Mouse (Mus musculus): ENCODE measurements around the gene Styxl1.

The Styxl1 gene

DNA sequence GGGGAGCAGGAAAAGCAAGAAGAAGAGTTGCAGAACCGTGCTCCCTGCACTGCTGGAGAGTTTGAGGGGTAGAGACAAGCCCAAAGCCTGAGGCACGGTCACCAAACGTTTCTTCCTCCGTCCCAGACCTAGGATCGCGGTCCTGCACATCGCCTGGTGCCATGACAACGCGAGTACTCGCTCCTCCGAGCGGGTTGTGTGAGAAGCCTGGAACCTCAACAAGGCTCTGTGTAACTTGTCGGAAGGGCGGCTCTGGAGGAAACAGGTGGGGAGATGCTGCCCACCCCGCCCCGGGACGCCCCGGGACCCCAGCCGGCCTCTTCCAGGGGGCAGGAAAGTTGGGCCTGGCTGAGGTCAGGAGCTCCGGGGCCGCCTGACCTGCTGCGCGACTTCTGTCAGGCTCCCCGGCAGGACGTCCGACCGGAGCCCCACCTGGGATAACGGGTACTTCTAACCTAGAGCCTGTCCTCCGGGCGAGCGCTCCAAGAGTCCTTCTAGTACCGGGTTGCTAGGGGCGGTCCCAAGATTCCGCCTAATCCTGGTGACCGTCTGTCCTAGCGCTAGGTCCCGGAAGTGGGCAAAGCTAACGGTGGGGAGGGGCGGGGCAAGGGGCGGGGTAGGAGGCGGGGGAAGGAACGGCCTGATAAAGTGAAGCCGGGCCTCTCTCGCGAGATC lies at the start of gene Styxl1:
Styxl1 (minus strand) TSS at position 590 of the 675 bp plus-strand sequence.
- ATAC-seq (ENCODE audit: low TSS enrichment), result 0 out of 2 replicates have a peak, but pooled peaks have one; percentile 20

DNA sequence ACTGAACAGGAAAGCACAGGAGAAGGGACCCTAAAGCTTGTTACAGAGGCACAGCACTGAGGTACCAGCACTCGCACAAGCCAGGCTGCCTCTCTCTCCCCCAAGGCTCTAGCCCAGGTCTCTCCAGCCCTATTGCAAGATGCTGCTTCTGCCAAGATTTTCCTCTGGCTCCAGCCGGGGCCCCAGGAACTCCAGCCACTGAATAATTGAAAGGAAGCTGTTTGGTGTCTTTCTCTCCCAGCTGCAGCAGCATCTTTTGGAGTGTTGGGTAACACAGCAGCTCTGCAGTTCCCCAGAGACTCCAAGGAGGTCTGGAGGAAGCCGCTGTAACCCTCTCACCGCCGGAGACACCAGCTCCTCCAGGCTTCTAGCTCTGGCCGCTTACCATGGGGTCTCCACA lies 48.0 kb upstream of the Styxl1 start:
- ATAC-seq (ENCODE audit: low TSS enrichment), result 0 out of 2 replicates have a peak, but pooled peaks have one; percentile 10

DNA sequence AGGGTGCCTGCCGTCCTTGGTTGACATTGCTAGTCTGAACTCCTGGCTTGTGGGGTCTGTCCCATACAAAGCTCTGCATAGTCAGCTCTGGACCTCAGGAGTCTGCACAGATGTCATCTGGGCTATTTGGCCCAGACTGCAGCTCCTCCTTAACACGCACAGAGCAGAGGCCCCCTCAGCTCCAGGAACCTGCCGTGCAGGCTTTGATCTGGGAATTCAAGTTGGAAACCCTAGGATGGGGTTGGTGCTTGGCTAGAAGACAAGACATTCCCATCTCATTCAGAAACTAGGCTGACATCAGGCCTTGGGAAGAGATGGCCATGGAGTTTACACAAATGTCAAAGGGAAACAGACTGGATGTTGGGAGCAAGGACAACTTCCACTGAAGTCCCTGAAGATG lies 46.3 kb upstream of the Styxl1 start:
- ATAC-seq (ENCODE audit: low TSS enrichment), result no peak

DNA sequence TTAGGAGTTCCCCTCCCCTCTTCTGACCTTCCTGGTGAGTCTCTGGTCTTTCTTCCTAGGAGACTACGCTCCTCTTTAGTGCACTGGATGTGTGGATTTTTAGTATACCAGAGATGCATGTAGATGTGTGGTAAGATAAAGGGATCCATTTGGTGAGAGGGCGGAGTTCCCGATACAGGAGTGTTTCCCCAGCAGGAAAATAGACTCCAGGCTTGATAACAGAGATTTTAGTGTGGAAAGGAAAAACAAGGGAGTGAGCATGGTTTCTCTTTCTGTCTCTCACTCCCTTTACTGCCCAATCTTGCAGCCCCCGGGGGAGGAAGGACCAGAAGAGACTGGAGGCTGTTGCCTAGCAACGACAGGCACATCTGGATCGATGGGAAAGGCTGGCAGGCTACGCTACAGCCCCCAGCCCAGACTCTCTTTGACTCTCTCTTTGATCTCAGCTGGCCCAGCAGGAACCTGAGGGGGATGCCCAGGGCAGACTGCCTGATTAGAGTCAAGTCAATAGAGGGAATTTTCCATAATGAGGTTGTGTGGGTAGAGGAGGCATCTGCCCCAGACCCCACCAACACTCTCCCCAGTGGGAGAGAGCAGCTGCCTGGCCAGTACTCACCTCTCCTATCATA lies 44.2 kb upstream of the Styxl1 start:
- peak; percentile 35 for ATAC-seq (ENCODE audit: low TSS enrichment)

DNA sequence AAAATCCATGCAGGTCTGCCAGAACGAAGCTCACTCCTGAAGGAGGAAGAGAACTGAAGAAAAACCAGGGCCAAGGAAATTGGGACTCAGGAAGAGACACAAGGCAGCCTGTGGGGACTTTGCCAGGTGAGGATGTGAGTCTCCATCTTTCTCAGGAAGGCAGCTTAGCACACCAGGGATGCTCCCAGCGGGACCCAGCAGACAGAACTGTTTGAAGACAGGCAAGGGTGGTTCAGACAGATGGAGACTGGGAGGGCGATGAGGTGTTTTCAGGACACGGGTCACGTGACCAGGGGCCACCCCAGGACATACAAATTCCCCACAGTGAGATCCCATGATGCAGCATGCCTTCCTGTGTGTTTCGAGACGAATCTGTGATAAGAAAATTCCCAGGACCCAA lies 40.3 kb upstream of the Styxl1 start:
- ATAC-seq (ENCODE audit: low TSS enrichment), result peak; percentile 45; the same call in 1 of the 2 replicates

DNA sequence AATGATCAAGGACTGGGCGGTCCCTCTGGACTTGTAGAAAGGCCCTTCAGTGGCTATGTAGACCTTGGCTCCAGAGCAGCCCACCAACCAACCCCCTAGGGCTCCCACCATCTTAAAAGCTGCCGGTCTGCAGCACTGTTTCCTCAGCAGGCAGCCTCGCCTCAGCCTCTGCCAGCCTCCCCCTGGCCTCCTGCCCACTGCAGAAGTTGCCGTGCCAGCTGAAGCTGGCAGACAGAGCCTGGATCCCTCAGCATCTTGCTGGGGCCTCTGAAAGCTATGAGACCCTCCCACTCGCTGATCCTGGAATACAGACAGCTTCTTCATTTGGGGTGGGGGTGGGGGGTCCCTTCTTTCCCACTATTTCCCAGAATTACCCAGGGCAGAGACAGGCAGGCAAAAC lies 34.8 kb upstream of the Styxl1 start:
- peak; percentile 76 for ATAC-seq (ENCODE audit: low TSS enrichment)

DNA sequence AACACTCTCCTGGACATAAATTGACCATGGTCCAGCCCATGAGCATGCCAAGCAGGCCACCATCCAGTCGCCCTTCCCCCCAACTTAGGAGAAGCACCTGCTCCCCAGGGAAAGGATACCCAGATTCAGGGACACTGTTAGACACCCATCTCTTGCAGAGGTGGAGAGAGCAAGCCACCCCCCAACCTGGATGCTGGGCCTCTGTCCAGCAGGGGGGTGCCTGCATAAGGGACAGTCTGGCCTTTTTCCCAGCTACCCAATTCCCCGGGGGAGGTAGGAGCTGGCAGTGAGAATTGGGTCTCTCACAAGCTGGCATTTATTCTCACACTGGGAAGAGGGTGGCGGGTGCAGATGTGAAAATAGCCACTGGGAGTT lies 29.1 kb upstream of the Styxl1 start:
- peak; percentile 22; the same call in 1 of the 2 replicates for ATAC-seq (ENCODE audit: low TSS enrichment)

DNA sequence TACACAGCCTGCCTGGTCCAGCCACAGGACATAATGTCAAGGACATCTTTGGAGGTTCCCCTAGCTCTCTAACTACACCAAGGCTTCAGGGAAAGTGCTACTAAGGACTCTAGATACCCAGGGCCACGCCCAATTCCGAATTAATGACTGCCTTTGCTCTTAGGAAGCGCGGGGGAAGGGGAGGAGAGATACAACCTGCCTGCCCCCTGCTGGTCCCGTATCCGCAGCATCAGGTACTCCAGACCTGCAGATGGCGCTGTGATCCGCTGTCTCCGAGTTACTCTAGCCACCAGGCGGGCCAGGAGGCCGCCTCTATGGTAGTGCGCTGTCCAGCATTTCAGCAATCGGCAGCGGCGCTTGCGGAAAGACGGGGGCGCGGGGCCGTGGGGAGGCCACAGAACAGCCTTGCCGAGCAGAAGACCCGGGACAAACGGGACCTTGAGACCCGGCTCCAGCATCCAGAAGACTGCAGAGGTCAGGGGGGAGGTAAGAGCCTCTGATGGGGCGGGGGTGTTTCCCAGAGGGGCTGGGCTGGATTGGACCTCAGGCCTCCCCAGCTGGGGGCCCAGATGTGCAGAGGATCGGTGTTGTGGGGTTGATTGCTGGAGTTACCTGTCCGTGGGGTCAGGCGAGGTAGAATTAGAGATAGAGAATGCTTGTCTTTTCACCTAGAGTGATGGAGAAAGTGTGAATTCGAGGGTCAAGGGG lies 28.5 kb upstream of the Styxl1 start, which contains the start of gene Srrm3:
Srrm3 (plus strand) TSS at position 336 of the 708 bp plus-strand sequence.
- ATAC-seq (ENCODE audit: low TSS enrichment), result peak; percentile 66

DNA sequence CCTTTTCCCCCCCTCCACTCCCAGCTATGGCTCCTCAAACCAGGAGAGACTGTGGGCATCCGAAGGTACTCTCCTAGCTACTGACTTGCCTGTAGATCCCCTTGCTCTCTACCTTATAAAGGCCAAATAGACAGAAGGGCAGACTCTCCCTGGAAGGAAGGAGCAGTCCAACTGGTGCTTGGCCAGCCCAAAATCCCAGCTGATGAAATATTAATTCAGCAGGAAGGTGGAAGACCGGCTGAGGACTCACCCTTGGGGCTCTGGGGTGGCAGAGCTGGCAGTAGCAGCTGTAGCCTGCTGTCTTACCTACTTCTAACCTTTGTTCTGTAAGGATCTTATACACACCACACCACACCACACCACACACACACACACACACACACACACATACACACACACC lies 26.6 kb upstream of the Styxl1 start:
- ATAC-seq (ENCODE audit: low TSS enrichment), result no peak

DNA sequence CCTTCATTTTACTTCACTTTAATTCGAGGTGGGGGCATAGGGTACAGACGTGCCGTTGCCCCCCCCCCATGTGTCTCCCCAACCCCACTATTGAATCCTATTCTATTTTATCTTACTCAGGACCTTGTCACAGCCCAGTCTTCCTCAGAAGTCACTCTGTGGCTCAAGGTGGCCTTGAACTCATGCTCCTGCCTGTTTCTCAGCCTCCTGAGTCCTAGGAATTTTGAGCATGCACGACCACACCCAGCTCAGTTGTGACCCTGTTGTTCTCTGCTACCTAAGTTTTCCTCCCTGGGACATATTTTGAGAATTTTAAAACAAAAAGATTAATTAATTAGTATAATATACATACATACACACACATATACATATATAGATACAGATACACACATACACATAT lies 25.5 kb upstream of the Styxl1 start:
- no peak for ATAC-seq (ENCODE audit: low TSS enrichment)

DNA sequence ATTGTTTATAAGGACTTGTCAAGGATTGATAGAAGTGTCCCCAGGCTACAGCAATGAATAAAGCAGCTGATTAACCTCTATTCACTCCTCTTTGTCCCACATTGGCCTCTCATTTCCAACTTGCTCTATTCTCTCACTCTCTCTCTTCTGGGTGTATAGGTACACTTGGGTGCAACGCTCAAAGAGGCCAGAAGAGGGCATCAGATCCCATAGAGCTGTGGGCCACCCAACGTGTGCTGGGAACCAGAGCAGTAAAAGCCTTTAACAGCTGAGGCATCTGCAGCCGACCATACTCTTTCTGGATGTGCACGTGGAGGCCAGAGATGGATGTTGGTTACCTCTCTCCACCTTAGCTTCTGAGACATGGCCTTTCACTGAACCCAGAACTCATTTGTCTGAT lies 24.9 kb upstream of the Styxl1 start:
- ATAC-seq (ENCODE audit: low TSS enrichment), result no peak

DNA sequence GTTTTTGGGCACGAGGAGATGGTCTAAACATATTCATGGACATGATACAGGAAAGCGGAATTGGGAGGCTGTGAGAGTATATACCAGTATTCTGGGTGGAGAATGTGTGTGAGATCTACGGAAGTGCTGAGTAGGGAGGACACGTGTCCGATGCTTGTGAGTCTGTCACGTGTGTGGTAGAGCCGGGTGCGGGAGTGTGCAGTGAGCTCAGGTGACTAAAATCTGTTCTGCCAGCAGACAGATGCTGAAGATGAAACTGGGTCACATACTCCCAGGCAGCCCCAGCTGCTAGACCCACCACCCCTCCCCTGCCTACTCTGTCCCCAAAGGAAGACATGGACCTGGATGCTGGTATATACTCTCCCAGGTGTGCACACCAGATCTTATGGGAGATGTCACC lies 24.5 kb upstream of the Styxl1 start:
- ATAC-seq (ENCODE audit: low TSS enrichment), result no peak

DNA sequence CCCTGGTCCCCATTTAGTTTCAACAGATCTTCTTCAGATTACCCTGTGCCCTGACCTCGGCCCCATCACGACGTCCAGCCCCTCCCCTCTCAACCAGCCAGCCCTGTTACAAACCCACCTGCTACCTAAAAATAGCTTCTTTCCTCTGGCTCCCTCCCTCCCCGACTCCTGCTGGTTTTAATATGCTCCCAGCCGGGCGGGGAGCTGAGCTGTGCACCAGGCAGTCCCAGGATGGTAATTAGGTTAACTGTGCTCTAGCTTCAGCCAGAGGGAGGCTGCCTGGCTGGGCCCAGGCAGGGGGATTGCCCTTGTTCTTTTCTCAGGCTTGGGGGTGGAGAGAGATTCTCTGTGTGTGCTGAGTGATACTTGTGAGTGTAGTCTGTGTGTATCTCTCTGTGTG lies 22.7 kb upstream of the Styxl1 start:
- ATAC-seq (ENCODE audit: low TSS enrichment), result peak; percentile 58; the same call in 1 of the 2 replicates

DNA sequence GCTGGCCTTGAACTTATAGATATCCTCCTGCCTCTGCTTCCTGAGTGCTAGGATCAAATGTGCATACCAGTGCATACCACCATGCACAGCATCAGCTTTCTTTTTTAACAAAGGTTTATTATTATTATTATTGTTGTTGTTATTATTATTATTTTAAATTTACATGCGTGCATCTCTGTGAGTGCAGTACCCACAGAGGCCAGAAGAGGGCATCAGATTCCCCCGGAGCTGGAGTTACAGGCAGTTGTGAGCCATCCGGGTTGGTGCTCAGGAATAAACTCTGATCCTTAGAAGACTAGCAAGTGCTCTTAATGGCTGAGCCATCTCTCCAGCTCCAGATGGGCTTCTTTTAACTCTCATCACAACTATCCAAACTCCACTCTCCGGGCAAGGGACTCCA lies 21.6 kb upstream of the Styxl1 start:
- ATAC-seq (ENCODE audit: low TSS enrichment), result no peak

DNA sequence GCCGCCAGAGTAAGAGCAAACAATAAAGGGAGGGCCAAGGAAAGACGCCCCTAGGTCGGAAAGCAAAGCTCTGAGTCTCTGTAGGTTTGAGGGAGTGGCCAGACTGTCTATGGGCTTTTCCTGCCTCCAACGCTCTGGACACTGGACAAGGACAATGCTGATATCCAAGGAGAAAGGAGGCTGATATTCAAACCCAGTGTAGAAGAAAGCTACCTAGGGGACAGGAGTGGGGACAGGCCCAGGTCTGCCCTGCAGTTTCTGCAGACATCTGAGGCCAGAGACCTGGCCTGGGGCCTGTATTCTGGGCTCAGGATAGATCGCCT lies 16.6 kb upstream of the Styxl1 start:
- no peak for ATAC-seq (ENCODE audit: low TSS enrichment)

DNA sequence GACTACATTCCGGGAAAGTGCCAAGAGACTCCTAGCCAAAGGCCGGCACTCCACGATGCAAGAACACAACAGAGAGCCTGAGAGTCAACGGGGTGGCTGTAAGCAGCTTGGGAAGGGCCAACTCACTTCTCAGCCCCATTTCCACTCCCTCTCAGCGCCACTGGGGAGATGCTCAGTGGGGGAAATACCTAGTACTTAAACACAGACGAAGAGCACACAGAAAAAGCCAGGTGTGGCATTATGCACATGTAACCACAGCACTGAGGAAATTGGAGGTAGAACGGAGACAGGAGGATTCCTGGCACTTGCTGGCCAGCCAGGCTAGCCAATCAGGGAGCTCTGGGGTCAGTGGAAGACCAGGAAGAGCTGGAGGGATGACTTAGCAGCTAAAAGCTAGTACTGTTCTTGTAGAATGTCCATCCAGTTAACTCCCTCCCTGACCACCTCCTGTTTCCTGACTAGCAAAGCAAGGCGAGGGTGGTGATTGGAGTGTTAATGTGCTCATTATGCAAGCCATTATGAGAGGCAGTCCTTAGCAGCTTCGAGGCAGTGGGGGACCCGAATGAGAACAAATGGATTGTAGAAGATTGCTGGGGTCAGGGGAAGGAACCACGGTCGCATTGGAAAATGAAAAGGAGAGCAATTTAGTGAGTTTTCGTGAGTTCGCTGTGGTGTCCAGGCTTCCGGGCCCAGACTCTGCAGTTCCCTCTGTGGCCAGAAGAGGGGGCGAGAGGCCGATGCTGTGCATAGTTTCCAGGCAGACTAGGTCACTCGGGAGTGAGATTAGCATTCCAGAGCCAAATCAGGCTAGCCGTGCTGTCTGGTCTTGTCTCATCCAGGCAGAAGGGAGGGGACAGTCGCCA lies 16.0 kb upstream of the Styxl1 start:
- peak; percentile 82 for ATAC-seq (ENCODE audit: low TSS enrichment)

DNA sequence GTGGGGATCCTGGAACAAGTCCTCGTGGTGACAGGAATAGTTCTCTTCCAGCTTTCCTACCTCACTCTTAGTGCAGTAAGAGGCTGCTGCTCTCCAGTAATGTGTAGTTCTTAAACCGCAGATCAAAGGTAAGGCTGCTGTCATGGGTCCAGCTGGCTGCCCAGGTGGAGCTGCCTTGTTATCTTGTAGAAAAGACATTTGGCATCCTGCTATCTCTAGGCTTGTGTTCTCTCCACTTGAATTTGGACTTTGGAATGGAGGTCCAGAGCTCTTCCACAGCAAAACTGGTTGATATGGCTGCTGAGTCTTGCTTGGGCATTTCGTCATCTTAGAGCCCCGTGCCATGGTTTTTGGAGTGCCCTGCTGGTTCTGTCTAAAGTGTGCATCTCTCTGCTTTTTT lies 4.7 kb upstream of the Styxl1 start:
- ATAC-seq (ENCODE audit: low TSS enrichment), result no peak

DNA sequence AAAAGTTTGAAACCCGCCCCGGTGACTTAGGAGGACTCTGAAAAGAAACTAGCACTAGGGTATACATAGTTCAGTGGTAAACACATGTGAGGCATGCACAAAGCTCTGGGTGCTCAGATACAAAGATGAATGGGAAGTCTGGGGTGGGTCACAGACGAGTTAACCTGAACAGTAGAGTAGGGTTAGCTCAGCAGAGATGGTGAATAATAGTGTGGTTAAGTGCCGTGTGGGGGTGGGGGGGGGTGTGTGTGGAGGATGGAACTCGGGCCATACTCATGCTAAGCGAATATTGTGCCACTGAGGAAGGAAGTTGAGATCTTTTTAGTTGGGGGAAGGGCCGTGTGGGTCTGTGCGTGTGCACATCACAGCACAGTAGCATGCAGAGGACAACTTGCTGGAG lies 2.1 kb upstream of the Styxl1 start:
- ATAC-seq (ENCODE audit: low TSS enrichment), result no peak

DNA sequence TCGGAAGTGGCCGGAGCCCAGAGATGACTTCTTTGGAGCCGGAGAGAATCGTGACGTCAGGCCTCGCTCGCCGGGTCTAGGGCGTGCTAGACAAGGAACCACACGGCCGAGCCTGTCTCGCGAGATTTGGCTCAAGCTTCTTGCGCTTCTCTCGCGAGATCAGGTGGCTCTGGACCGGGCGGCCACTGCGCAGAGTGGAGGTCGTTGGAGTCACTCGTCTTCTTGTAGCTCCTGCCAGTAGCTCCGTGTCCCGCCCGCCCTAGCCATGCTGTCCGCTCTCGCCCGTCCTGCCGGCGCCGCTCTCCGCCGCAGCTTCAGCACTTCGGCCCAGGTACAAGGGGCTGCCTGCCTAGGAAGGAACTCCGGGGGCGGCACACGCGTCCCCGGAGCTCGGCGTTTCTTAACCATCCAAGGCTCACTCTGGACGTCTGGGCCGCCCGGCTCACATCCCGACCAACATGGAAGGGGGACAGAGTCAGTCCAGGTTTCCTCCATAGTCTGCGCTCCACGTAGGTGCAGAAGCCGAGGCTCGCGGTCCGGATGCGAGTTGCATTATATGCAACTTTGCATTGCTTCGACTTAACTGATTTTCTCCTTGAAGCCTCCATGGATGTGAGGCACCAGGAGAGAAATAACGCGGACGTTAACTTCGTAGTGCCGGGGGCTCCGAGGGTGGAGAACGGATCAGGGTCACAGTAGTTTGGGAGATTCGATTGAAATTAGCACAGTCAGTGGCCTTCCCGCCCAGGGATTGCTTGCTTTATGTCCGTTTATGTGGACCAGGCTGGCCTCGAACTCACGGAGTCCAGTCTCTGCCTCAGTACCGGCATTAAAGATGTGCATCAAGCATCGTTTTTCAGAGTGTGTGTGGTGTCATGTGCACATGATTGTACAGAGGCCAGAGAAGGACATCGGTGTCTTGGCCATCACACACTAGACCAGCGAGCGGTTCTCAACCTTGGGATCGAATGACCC lies 573 bp upstream of the Styxl1 start, which contains the start of gene Mdh2:
Mdh2 (plus strand) TSS at position 10 of the 975 bp plus-strand sequence.
- ATAC-seq (ENCODE audit: low TSS enrichment), result peak; percentile 94

DNA sequence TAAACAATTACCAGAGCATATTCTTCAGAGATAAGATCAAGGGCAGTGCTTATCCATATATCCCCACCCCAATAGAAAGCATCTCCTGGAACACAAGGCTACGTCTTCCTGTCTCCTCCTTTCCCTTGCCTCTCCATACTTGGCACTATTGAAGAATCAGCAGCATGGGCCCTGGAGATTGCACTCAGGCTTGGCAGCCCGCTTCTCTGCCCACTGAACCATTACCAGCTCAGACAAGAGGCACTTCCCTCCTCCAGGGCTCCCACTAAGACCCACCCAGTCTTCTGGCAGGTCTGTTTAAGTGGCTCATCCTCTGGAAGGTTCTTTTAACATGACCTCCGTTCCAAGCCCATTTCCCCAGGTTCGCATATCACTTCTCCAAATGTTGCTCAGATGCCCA lies 1.6 kb downstream of the Styxl1 start:
- ATAC-seq (ENCODE audit: low TSS enrichment), result no peak

DNA sequence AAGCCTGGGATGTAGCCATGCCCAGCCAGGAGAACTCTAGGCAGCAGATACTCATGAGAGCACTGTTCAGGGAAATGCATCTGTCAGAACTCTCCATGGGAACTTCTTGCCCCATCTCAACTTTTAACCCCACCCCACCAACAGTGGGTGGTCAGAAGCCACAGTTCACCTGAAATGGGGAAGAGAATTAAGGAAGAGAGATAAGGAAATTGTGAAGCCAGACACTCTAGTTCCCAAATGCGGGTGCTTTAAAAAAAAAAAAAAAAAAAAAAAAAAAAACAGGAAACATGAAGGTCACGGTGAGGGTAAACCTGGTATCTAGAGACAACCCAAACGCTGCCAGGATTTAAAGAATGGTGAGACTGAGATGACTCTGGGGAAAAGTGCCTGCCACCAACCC lies 5.7 kb downstream of the Styxl1 start:
- ATAC-seq (ENCODE audit: low TSS enrichment), result no peak
